Mouse (Mus musculus): ENCODE data around the gene Ddr1.

DNA sequence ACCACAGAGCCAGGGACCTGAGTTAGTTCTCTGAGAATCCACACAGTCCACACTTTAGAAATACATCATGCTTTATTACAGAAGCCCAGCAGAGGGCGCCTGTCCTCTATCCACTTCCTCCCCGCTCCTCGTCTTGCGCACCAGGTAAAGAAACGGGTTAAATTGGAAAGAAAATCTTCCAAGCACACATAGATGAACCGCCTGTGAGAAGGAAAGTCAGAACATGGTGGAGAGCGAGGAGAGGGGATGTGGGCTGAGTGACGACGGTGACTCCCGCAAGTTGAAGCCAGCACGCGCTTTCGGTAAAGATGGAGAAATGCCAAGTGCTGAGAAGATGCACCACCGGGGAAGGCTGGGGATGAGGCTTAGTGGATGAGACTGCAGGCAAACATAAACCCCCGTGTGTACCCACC, 68.7 kb downstream of the Ddr1 start:
- TF ChIP-seq EP300 (IDR thresholded peaks at IDR 0.05; ENCODE audit: low read depth) (no peak), CTCF (IDR thresholded peaks at IDR 0.05; ENCODE audit: low read depth) (peak; percentile 78)
